Mouse (Mus musculus): ENCODE measurements at regions not wholly inside any gene's neighbourhood (a gene's known extent, or its start where the extent isn't known, plus 50 kb on each side); places are given as distances from the start of the nearest gene placed in this dataset.

DNA sequence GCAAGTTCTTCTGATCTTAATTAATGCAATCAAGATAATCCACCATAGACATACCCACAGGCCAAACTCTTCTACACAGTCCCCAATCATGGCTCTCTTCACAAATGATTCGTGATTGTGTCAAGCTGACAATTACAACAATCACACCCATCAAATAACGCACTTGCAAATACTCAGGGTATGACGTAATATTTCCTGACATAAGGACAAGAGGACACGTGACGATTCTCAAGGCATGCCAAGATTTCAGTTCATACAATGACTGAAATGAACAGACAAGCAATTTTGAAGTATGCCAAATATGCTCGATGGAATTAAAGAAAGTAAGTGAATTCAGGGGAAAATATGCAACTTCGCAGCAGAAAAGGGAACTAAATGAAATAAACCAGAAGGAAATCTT lies 282.1 kb upstream of the Trib2 start:
- no peak for TF ChIP-seq CTCF (IDR thresholded peaks at IDR 0.05; ENCODE audit: low read depth, low read length)
- TF ChIP-seq POLR2A (IDR thresholded peaks at IDR 0.05; ENCODE audit: borderline replicate concordance, low read depth, low read length) = no peak
